Mouse (Mus musculus) intestine, embryonic 16.5 days (tissue): ENCODE results near the gene Gan. TPM values are rescaled to one million over a fixed set of nuclear protein-coding genes. Genes with fewer than 3 reads are reported as not detected.

ENCODE experiments used
- ATAC-seq: fragments of 200-750 bp; cut with Nextera tagmentation; 2 replicates; pipeline ENCODE4 v1.8.0; 2017; ENCODE audit warnings: moderate TSS enrichment, moderate library complexity
- H3K27ac ChIP-seq: fragments of 300-500 bp; sonication (generic); 2 replicates; pipeline ENCODE4 v1.5.1; 2014; ENCODE audit warnings: mild to moderate bottlenecking, low read length
- H3K27me3 ChIP-seq: fragments of 300-500 bp; sonication (generic); replicated peaks from 2 replicates; pipeline ENCODE4 v1.6.1; 2014; ENCODE audit warnings: low read length, control low read depth, mixed read lengths; ENCODE audit not compliant: control insufficient read depth, insufficient read depth
- H3K36me3 ChIP-seq: fragments of 300-500 bp; sonication (generic); 2 replicates; pipeline ENCODE4 v1.6.1; 2014; ENCODE audit warnings: low read length, control low read depth; ENCODE audit not compliant: control insufficient read depth, insufficient read depth
- H3K4me1 ChIP-seq: fragments of 300-500 bp; sonication (generic); 2 replicates; pipeline ENCODE4 v1.6.1; 2014; ENCODE audit warnings: low read length, control low read depth, mixed read lengths; ENCODE audit not compliant: control insufficient read depth, insufficient read depth
- H3K4me2 ChIP-seq: fragments of 300-500 bp; sonication (generic); 2 replicates; pipeline ENCODE4 v1.6.1; 2014; ENCODE audit warnings: low read depth, low read length, control low read depth
- H3K4me3 ChIP-seq: fragments of 300-500 bp; sonication (generic); 2 replicates; pipeline ENCODE4 v1.5.1; 2014; ENCODE audit warnings: mild to moderate bottlenecking, low read length
- H3K9ac ChIP-seq: fragments of 300-500 bp; sonication (generic); 2 replicates; pipeline ENCODE4 v1.6.1; 2014; ENCODE audit warnings: low read depth, low read length
- H3K9me3 ChIP-seq: fragments of 300-500 bp; sonication (generic); 2 replicates; pipeline ENCODE4 v1.6.1; 2016; ENCODE audit warnings: low read length, control low read depth; ENCODE audit not compliant: control insufficient read depth
- WGBS: fragments of 180-500 bp; shearing (Covaris S2); extraction: QIAGEN DNeasy Blood & Tissue Kit; methylation state at CpG from one replicate; pipeline ENCODE4 v1.1.7; 2014; 5-methylcytosine and 5-hydroxymethylcytosine counted together
- polyA plus RNA-seq: library from polyadenylated mRNA; unstranded; fragments of >200 nt; fragmentation: Nextera tagmentation; extraction: Ambion mirVana; gene quantifications from 2 replicates; pipeline ENCODE4 v1.2.1, GENCODE M21; 2015

The Gan gene
- polyA plus RNA-seq, 1 experiment from 2014 or later, result 1.5 TPM

DNA sequence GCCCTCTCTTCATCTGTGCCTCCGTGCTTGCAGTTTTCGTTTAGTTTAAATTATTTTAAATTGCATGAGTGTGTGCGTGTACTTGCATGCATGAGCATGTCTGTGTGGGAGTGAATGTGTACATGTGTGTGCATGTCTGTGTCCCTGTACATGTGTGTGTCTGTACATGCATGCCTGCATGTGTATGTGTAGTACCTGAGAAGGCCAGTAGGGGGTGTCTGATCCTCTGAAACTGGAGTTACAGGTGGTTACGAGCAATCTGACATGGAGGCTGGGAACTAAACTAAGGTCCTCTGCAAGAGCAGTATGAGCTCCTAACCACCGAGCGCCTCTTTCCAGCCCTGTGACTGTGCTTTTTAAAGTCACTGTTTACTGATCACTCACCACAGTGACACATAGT, 9.4 kb upstream of the Gan start:
- WGBS, result 92% methylated on average over 6 of the region's 6 CpGs
- no peak for ATAC-seq
- Histone ChIP-seq H3K4me3 (no peak overlapping the region), H3K4me1 (no peaks in the 10 kb centered on the region), H3K36me3 (no peaks in the 10 kb centered on the region), H3K27me3 (no peaks in the 10 kb centered on the region), H3K27ac (no peak overlapping the region), H3K9me3 (no peaks in the 10 kb centered on the region), H3K9ac (no peak overlapping the region), H3K4me2 (no peak overlapping the region)

DNA sequence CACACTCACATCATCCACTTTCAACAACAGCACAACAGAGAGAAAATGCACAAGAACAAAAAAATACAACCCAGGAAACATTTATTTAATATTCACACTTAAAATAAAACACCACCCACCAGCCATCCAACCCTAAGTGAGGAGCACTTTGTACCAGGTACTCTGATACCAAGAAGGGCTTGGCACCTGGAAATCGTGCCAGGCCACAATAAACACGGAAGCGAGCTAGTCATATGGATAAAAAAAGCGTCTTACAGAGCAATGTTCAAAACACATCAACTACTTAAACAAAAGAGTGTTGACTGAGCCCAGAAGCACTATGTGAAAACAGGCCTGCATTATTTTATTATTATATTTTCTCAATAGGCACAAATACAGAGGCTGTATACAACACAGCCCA, 1.8 kb upstream of the Gan start:
- 82% methylated on average over 4 of the region's 4 CpGs for WGBS
- Histone ChIP-seq H3K9me3 (no peaks in the 10 kb centered on the region), H3K4me3 (0 out of 2 replicates have a peak overlapping the region, but pooled peaks have one; percentile 99), H3K27ac (no peak overlapping the region), H3K36me3 (no peaks in the 10 kb centered on the region), H3K4me1 (peaks cover 19% of the 10 kb centered on the region), H3K4me2 (peak overlapping the region; percentile 76; the same call in 1 of the 2 replicates), H3K9ac (no peak overlapping the region), H3K27me3 (no peaks in the 10 kb centered on the region)
- no peak for ATAC-seq

DNA sequence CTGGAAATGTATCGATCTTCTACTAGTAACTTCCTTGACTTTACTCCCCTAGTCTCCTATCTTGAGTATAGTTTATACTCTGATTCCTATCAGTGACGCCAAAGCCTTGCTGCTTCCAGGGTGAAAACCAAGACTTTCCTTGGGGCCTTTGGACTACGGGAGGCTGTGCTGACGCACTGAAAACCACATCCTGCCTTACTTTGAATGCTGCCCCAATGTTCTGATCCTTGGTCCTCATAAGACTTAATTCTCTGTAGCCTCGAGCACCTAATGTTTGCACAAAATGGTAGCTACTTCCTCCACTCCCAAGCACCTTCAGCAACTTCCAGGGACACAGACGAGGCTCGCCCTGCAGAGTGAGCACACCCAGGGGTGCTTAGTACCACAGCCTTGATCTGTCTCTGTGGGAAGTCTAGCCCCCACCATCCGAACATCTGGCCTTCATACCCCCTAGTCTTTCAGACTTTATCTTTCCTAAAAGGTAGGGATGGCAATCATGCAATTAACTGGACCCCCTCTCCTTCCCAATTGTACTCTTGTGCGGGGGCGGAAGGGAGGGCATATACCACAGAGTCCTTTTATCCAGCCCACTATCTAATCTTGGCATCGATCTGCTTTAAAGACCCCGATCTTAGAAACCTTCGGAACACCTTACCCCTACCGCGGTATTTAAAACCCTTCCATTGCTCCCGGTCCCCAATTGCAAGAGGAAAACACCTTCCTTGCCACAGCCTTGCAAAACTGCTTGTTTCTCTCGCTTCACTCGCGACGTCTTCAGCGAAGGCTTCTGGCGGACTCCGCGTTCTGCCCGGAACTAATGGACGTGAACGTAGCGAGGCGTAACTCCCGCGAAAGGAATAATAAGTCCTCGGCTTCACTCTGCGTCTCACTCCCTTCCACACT, 818 bp upstream of the Gan start:
- Histone ChIP-seq H3K4me2 (peak overlapping the region; percentile 76), H3K4me3 (peak overlapping the region; percentile 99), H3K9ac (peak overlapping the region; percentile 97), H3K9me3 (no peaks in the 10 kb centered on the region), H3K27ac (peak overlapping the region; percentile 83), H3K27me3 (no peaks in the 10 kb centered on the region), H3K4me1 (peaks cover 19% of the 10 kb centered on the region), H3K36me3 (no peaks in the 10 kb centered on the region)
- WGBS, result 9% methylated on average over 33 of the region's 33 CpGs
- peak; percentile 32 for ATAC-seq

DNA sequence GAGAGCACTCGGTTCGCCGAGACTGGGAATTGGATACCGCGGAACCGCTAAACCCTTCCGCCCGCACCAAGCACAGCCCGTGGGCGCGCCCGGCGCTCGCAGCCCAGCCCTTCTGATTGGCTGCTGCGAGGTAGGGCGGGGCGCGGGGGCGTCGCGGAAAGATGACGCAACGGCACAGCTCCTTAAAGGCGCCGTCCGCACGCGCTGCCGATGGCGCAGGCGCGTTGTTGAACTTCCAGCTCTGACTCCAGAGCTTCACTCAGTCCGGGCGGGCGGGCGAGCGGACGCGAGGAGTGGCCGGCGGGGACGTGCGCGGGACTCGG, 205 bp upstream of the Gan start:
- H3K4me2 ChIP-seq, result peak overlapping the region; percentile 76
- 0% methylated on average over 45 of the region's 45 CpGs for WGBS

DNA sequence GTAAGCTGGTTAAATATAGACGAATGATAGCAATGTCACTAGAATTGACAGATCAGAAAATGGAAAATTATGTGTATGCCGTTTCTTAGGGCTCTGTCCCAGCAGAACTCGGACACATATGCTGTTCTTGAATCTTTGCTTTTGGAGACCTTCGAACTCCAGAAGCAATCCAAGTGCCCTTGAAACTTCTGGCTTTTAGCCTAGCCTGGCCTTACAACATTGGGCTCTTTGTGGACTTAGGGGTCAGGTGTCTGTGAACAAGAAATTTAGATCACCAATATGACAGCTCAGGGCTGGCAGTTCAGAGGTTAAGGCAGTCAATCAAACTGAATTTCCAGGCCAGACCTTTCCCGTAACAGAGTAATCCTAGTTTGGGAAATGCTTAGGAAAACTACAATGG, 1.1 kb downstream of the Gan start:
- H3K4me1 ChIP-seq, result peaks cover 19% of the 10 kb centered on the region
- no peaks in the 10 kb centered on the region for H3K36me3 ChIP-seq
- H3K4me2 ChIP-seq, result peak overlapping the region; percentile 65
- H3K9me3 ChIP-seq, result no peaks in the 10 kb centered on the region
- 56% methylated on average over 5 of the region's 5 CpGs for WGBS
- no peak overlapping the region for H3K27ac ChIP-seq
- no peak for ATAC-seq
- H3K4me3 ChIP-seq, result peak overlapping the region; percentile 99
- no peaks in the 10 kb centered on the region for H3K27me3 ChIP-seq
- H3K9ac ChIP-seq, result no peak overlapping the region

More for the DNA sequence above, 205 bp upstream of the Gan start:
- peak overlapping the region; percentile 97 for H3K9ac ChIP-seq
- no peaks in the 10 kb centered on the region for H3K36me3 ChIP-seq
- peak overlapping the region; percentile 86 for H3K27ac ChIP-seq
- no peaks in the 10 kb centered on the region for H3K9me3 ChIP-seq
- H3K4me1 ChIP-seq, result peaks cover 19% of the 10 kb centered on the region
- H3K4me3 ChIP-seq, result peak overlapping the region; percentile 99
- no peaks in the 10 kb centered on the region for H3K27me3 ChIP-seq
- peak; percentile 96 for ATAC-seq

DNA sequence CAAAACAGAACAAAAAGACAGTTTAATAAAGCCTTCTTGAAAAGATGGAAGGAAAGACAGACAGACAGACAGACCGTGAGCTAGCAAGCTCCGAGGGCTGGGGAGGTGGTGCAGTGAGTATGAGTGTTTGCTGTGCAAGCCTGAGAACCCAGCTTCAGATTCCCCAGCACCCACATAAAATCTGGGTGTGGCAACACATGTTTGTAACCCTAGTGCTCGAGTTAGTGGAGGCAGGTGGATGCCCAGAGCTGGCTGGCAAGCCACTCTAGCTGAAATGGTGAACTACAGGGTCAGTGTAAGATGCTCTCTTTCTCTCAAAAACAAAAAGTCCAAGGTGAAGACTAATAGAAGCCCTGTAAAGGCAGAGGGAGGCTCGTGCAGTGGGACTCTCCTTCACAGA, 7.0 kb downstream of the Gan start:
- no peaks in the 10 kb centered on the region for H3K36me3 ChIP-seq
- no peak overlapping the region for H3K9ac ChIP-seq
- H3K9me3 ChIP-seq, result no peaks in the 10 kb centered on the region
- WGBS, result 75% methylated on average over 4 of the region's 4 CpGs
- no peak overlapping the region for H3K4me3 ChIP-seq
- no peak overlapping the region for H3K4me2 ChIP-seq
- H3K27me3 ChIP-seq, result no peaks in the 10 kb centered on the region
- peaks cover 14% of the 10 kb centered on the region for H3K4me1 ChIP-seq
- ATAC-seq, result no peak
- no peak overlapping the region for H3K27ac ChIP-seq

DNA sequence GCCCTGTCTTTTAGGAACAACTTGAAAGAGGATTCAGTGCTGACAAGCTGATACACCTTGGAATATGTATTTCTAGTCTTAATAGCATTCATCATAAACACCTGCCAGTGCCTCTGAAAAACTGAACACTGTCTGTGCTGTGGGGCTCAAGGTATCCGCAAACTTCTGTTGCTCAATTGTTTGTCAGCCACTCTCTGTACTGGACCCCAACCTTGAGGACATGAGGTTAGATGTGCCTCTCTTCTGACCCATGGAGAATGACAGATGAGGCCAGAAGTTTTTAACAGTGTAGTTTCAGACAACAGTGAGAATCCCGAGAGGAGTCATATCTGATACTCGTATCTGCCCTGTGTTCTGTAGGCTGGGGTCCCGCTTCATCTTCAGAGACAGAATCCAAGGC, 7.6 kb downstream of the Gan start:
- no peak overlapping the region for H3K4me3 ChIP-seq
- no peak overlapping the region for H3K9ac ChIP-seq
- no peaks in the 10 kb centered on the region for H3K36me3 ChIP-seq
- WGBS, result 92% methylated on average over 4 of the region's 4 CpGs
- no peak for ATAC-seq
- no peak overlapping the region for H3K4me2 ChIP-seq
- no peaks in the 10 kb centered on the region for H3K9me3 ChIP-seq
- H3K27me3 ChIP-seq, result no peaks in the 10 kb centered on the region
- H3K4me1 ChIP-seq, result peaks cover 14% of the 10 kb centered on the region
- H3K27ac ChIP-seq, result no peak overlapping the region

DNA sequence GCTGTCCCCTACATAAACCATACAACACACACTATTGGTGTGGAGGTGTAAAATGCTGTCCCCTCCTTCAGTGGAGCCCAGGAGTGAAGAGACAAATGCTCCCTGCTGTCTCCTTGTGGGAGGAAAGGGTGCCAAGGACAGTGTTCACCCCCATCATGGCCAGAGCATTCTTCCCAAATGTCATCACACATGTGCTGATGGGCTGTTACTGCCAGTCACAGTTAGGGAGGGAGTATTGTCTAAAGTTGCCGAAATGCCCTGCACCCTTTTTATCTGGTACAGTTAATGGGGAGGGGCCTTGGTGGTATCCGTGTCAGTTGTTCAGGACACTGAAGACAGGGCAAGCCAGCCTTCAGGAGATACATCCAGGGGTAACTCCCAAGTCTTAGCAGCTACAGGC, 8.6 kb downstream of the Gan start:
- ATAC-seq, result no peak
- Histone ChIP-seq H3K9me3 (no peaks in the 10 kb centered on the region), H3K27me3 (no peaks in the 10 kb centered on the region), H3K4me3 (no peak overlapping the region), H3K4me2 (no peak overlapping the region), H3K4me1 (peaks cover 14% of the 10 kb centered on the region), H3K36me3 (no peaks in the 10 kb centered on the region), H3K9ac (no peak overlapping the region), H3K27ac (no peak overlapping the region)
- WGBS, result 89% methylated on average over 2 of the region's 2 CpGs

DNA sequence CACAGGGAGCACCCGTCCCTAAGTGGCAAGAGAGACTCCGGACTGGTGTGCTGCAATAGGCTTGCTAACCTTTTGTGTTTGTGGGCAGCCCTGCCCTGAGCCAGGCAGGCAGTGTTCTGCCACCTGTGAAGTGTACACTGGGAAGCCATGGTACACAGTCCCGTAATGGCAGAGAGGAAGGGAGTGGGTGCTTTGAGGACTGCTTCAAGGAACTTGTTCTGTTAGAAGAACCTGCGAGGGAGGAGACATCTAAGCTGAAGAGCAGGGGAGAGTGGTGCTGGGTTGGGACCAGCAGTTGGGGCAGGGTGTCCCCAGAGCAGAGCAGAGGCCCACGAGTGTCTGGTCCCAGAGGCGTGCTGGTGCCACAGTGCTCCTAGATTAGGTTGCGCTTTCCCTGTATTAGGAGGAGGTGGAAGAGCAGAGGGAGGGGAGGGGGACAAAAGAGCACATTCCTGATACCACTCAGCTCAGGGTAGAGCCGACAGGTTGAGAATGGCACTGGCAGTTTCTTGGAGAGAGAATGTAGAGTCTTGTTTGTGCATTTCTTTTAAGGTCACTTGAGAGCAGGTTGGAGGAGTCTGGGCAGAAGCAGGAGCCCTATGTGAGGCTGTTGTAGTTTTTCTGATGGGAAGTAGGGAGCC, 9.4 kb downstream of the Gan start:
- Histone ChIP-seq H3K9ac (0 out of 2 replicates have a peak overlapping the region, but pooled peaks have one; percentile 24), H3K4me3 (no peak overlapping the region), H3K36me3 (no peaks in the 10 kb centered on the region), H3K4me2 (no peak overlapping the region), H3K27ac (no peak overlapping the region), H3K9me3 (no peaks in the 10 kb centered on the region), H3K27me3 (no peaks in the 10 kb centered on the region), H3K4me1 (peaks cover 14% of the 10 kb centered on the region)
- 72% methylated on average over 8 of the region's 8 CpGs for WGBS
- no peak for ATAC-seq
